Comparison of ENCODE assay signal across 8 mouse cellular contexts in the genomic region with DNA sequence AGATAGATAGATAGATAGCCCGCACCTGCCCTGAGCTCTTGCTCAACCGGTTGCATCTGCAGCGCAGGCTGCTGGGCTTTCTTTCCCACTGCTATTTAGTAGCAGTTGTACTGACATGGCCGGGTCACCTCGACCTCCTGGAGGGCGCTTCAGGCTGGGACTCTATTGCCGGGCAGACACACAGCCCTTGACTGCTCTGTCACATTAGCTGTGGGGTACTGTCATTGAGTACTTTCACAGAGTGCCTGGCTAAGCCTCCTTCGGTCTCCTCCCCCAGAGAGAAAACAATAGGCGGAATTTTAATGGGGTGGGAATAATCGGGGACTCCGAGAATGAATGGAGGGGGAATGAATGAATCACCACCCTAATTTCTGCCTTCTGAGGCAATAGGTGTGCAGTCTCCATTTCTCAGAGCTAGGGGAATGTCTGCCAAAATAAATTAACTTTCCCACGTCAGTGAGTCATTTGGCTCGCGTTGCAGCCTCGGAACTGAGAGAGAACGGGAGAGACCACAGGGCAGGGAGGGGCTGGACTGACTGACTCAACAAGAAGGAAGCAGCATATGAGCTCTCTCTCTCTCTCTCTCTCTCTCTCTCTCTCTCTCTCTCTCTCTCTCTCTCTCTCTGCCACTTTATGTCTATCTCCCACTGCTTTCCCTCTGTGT.
DNase-seq lines count a peak whose midpoint lies in the region; ATAC-seq and TF ChIP-seq lines count a peak whose summit lies in the region.

No protein-coding gene starts in this region.

- H3K27ac ChIP-seq in forebrain, embryonic 16.5 days (ENCODE audit: low read length), result no peak overlapping the region
- H3K27ac ChIP-seq in liver, postnatal 0 days (ENCODE audit: low read depth), result no peak overlapping the region
- peak overlapping the region; percentile 64; the same call in 1 of the 2 replicates for H3K27ac ChIP-seq in neural tube, embryonic 13.5 days (replicated peaks)

- H3K9ac ChIP-seq in forebrain, embryonic 16.5 days (replicated peaks; ENCODE audit: low read depth, low read length), result no peak overlapping the region
- peak overlapping the region; percentile 46; the same call in 1 of the 2 replicates for H3K9ac ChIP-seq in liver, postnatal 0 days (replicated peaks)
- peak overlapping the region; percentile 53 for H3K9ac ChIP-seq in neural tube, embryonic 13.5 days

- H3K4me3 ChIP-seq in forebrain, embryonic 16.5 days (replicated peaks; ENCODE audit: low read length), result peak overlapping the region; percentile 16
- peak overlapping the region; percentile 19 for H3K4me3 ChIP-seq in liver, postnatal 0 days (ENCODE audit: low read depth, low read length)
- peak overlapping the region; percentile 25 for H3K4me3 ChIP-seq in neural tube, embryonic 13.5 days

- ATAC-seq in forebrain, embryonic 16.5 days, result peak; percentile 55
- ATAC-seq in liver, postnatal 0 days, result peak; percentile 76
- peak; percentile 72 for ATAC-seq in neural tube, embryonic 13.5 days (ENCODE audit: low read depth)

- H3K4me2 ChIP-seq in forebrain, embryonic 16.5 days (ENCODE audit: low read length), result peak overlapping the region; percentile 49
- peak overlapping the region; percentile 57 for H3K4me2 ChIP-seq in liver, postnatal 0 days (ENCODE audit: low read depth, low read length)
- peak overlapping the region; percentile 57 for H3K4me2 ChIP-seq in neural tube, embryonic 13.5 days

- peak; percentile 59 to 67 for DNase-seq in layer of hippocampus, adult 18-20 months (ENCODE audit: low spot score in 2 of 2)
- DNase-seq in layer of hippocampus, postnatal 25 days (ENCODE audit: extremely low spot score in 1 of 2, low spot score in 1 of 2), result no peak
- peak; percentile 67 to 72 for DNase-seq in heart, postnatal 14 days
- peak; percentile 66 to 76 for DNase-seq in kidney, postnatal 4 days
- peak; percentile 51 for DNase-seq in liver, postnatal 0 days
- no peak for DNase-seq in spleen, postnatal 36 days (ENCODE audit: low spot score in 2 of 2)

- H3K27me3 ChIP-seq in forebrain, embryonic 16.5 days (replicated peaks; ENCODE audit: control insufficient read depth, insufficient read depth, low read length), result no peaks in the 10 kb centered on the region
- peaks cover 21% of the 10 kb centered on the region for H3K27me3 ChIP-seq in liver, postnatal 0 days (ENCODE audit: insufficient read depth, low read length)
- H3K27me3 ChIP-seq in neural tube, embryonic 13.5 days, result peaks cover 3% of the 10 kb centered on the region; the same call in 1 of the 2 replicates

- TF ChIP-seq EP300 in liver, postnatal 0 days (IDR thresholded peaks at IDR 0.05; ENCODE audit: low read depth), result no peak

- no peak for TF ChIP-seq CTCF in liver, postnatal 0 days (IDR thresholded peaks at IDR 0.05; ENCODE audit: low read depth)

- H3K9me3 ChIP-seq in forebrain, embryonic 16.5 days (ENCODE audit: control insufficient read depth, low read length), result no peaks in the 10 kb centered on the region
- H3K9me3 ChIP-seq in liver, postnatal 0 days (ENCODE audit: low read length), result no peaks in the 10 kb centered on the region
- no peaks in the 10 kb centered on the region for H3K9me3 ChIP-seq in neural tube, embryonic 13.5 days

- intact Hi-C loops in heart, postnatal 14 days (cut with DNase I), result no loop called here

- 1% methylated on average over 16 of the region's 16 CpGs for WGBS in forebrain, embryonic 16.5 days
- WGBS in liver, postnatal 0 days (ENCODE audit: insufficient replicate concordance), result 7% methylated on average over 16 of the region's 16 CpGs
- 2% methylated on average over 16 of the region's 16 CpGs for WGBS in neural tube, embryonic 13.5 days

- peaks cover 10% of the 10 kb centered on the region for H3K4me1 ChIP-seq in forebrain, embryonic 16.5 days (replicated peaks; ENCODE audit: control insufficient read depth, insufficient read depth, low read length)
- peaks cover 9% of the 10 kb centered on the region; the same call in 1 of the 2 replicates for H3K4me1 ChIP-seq in liver, postnatal 0 days (ENCODE audit: insufficient read depth)
- peaks cover 14% of the 10 kb centered on the region for H3K4me1 ChIP-seq in neural tube, embryonic 13.5 days (replicated peaks)

- no peaks in the 10 kb centered on the region for H3K36me3 ChIP-seq in forebrain, embryonic 16.5 days (ENCODE audit: control insufficient read depth, insufficient read depth)
- H3K36me3 ChIP-seq in liver, postnatal 0 days (replicated peaks; ENCODE audit: insufficient read depth, low read length), result no peaks in the 10 kb centered on the region
- no peaks in the 10 kb centered on the region for H3K36me3 ChIP-seq in neural tube, embryonic 13.5 days

Comparison
In these comparisons a context has a peak if more than half of its experiments do, and no peak if none do; other contexts are left out.
1. DNase-seq: peak in layer of hippocampus, adult 18-20 months (2 of 2), heart, postnatal 14 days (2 of 2), kidney, postnatal 4 days (2 of 2) and liver, postnatal 0 days (single experiment); none in layer of hippocampus, postnatal 25 days (0 of 2) and spleen, postnatal 36 days (0 of 2).
2. Peak in every context shown above with its lines, with median percentiles within 50 percentile points of each other: ATAC-seq, H3K4me2 ChIP-seq and H3K4me3 ChIP-seq.